Mouse (Mus musculus): Measurements from ENCODE around the gene Smco2.

The Smco2 gene

GRCm38 (mm10) chr6:146850050-146850449 lies at the start of gene Smco2:
Smco2 (plus strand) TSS chr6:146850104.
- no peak for DNase-seq

GRCm38 (mm10) chr6:146809991-146810390 lies 39.9 kb upstream of the Smco2 start:
- DNase-seq: no peak

GRCm38 (mm10) chr6:146813007-146813406 lies 36.9 kb upstream of the Smco2 start:
- no peak for DNase-seq

GRCm38 (mm10) chr6:146820177-146820965 lies 29.5 kb upstream of the Smco2 start:
- no peak for DNase-seq

- no peak for DNase-seq
Measured at GRCm38 (mm10) chr6:146821958-146822357, 27.9 kb upstream of the Smco2 start.

GRCm38 (mm10) chr6:146824727-146825486 lies 25.0 kb upstream of the Smco2 start:
- DNase-seq: peak; percentile 35

GRCm38 (mm10) chr6:146825487-146825773 lies 24.5 kb upstream of the Smco2 start:
- no peak for DNase-seq

- DNase-seq: no peak
Measured at GRCm38 (mm10) chr6:146831320-146831719, 18.6 kb upstream of the Smco2 start.

GRCm38 (mm10) chr6:146833485-146834314 lies 16.2 kb upstream of the Smco2 start:
- peak; percentile 8 for DNase-seq

GRCm38 (mm10) chr6:146834342-146834741 lies 15.6 kb upstream of the Smco2 start:
- DNase-seq: no peak

GRCm38 (mm10) chr6:146835784-146836183 lies 14.1 kb upstream of the Smco2 start:
- no peak for DNase-seq

- no peak for DNase-seq
Measured at GRCm38 (mm10) chr6:146837316-146837715, 12.6 kb upstream of the Smco2 start.

GRCm38 (mm10) chr6:146838366-146838765 lies 11.5 kb upstream of the Smco2 start:
- no peak for DNase-seq

- no peak for DNase-seq
Measured at GRCm38 (mm10) chr6:146838863-146839262, 11.0 kb upstream of the Smco2 start.

GRCm38 (mm10) chr6:146844867-146845266 lies 5.0 kb upstream of the Smco2 start:
- DNase-seq: no peak

GRCm38 (mm10) chr6:146845347-146845746 lies 4.6 kb upstream of the Smco2 start:
- DNase-seq: no peak

- DNase-seq: no peak
Measured at GRCm38 (mm10) chr6:146845961-146846750, 3.7 kb upstream of the Smco2 start.

- DNase-seq: no peak
Measured at GRCm38 (mm10) chr6:146847402-146847801, 2.5 kb upstream of the Smco2 start.

- DNase-seq: no peak
Measured at GRCm38 (mm10) chr6:146848281-146848680, 1.6 kb upstream of the Smco2 start.

GRCm38 (mm10) chr6:146851916-146852315 lies 2.0 kb downstream of the Smco2 start:
- DNase-seq: no peak

GRCm38 (mm10) chr6:146852739-146853138 lies 2.8 kb downstream of the Smco2 start:
- DNase-seq: no peak

- no peak for DNase-seq
Measured at GRCm38 (mm10) chr6:146855185-146855584, 5.3 kb downstream of the Smco2 start.

GRCm38 (mm10) chr6:146857386-146857785 lies 7.5 kb downstream of the Smco2 start:
- DNase-seq: no peak

Data from cerebellum, adult 8-10 months (tissue).